Mouse (Mus musculus) stomach, embryonic 16.5 days (tissue): ENCODE measurements around the gene Rgsl1. TPM values are rescaled to one million over a fixed set of nuclear protein-coding genes. Genes with fewer than 3 reads are reported as not detected.

Experiments used
- ATAC-seq: fragments of 200-750 bp; cut with Nextera tagmentation; 2 replicates; pipeline ENCODE4 v1.8.0; 2017; ENCODE audit warnings: moderate number of reproducible peaks, moderate TSS enrichment; ENCODE audit not compliant: insufficient read depth, low FRiP score
- H3K27ac ChIP-seq: fragments of 300-500 bp; sonication (generic); 2 replicates; pipeline ENCODE4 v1.5.1; 2014; ENCODE audit warnings: low read length
- H3K27me3 ChIP-seq: fragments of 300-500 bp; sonication (generic); 2 replicates; pipeline ENCODE4 v1.6.1; 2014; ENCODE audit warnings: low read length, control low read depth, mixed read lengths; ENCODE audit not compliant: control insufficient read depth, insufficient read depth
- H3K36me3 ChIP-seq: fragments of 300-500 bp; sonication (generic); 2 replicates; pipeline ENCODE4 v1.6.1; 2014; ENCODE audit warnings: low read length; ENCODE audit not compliant: control insufficient read depth, insufficient read depth
- H3K4me1 ChIP-seq: fragments of 300-500 bp; sonication (generic); 2 replicates; pipeline ENCODE4 v1.6.1; 2014; ENCODE audit warnings: low read length, control low read depth, mixed read lengths; ENCODE audit not compliant: control insufficient read depth, insufficient read depth
- H3K4me2 ChIP-seq: fragments of 300-500 bp; sonication (generic); 2 replicates; pipeline ENCODE4 v1.6.1; 2014; ENCODE audit warnings: low read depth, low read length, mixed read lengths
- H3K4me3 ChIP-seq: fragments of 300-500 bp; sonication (generic); replicated peaks from 2 replicates; pipeline ENCODE4 v1.5.1; 2014; ENCODE audit warnings: mild to moderate bottlenecking, low read length
- H3K9ac ChIP-seq: fragments of 300-500 bp; sonication (generic); 2 replicates; pipeline ENCODE4 v1.6.1; 2014; ENCODE audit warnings: low read length
- H3K9me3 ChIP-seq: fragments of 300-500 bp; sonication (generic); replicated peaks from 2 replicates; pipeline ENCODE4 v1.6.1; 2016; ENCODE audit warnings: low read length, control low read depth; ENCODE audit not compliant: control insufficient read depth
- WGBS: fragments of 180-500 bp; shearing (Covaris S2); extraction: QIAGEN DNeasy Blood & Tissue Kit; methylation state at CpG from one replicate; pipeline ENCODE4 v1.1.7; 2014; 5-methylcytosine and 5-hydroxymethylcytosine counted together
- polyA plus RNA-seq: library from polyadenylated mRNA; unstranded; fragments of >200 nt; fragmentation: Nextera tagmentation; extraction: Ambion mirVana; gene quantifications from 2 replicates; pipeline ENCODE4 v1.2.1, GENCODE M21; 2015

The Rgsl1 gene
- polyA plus RNA-seq, 1 experiment from 2014 or later, result 0.12 TPM

DNA sequence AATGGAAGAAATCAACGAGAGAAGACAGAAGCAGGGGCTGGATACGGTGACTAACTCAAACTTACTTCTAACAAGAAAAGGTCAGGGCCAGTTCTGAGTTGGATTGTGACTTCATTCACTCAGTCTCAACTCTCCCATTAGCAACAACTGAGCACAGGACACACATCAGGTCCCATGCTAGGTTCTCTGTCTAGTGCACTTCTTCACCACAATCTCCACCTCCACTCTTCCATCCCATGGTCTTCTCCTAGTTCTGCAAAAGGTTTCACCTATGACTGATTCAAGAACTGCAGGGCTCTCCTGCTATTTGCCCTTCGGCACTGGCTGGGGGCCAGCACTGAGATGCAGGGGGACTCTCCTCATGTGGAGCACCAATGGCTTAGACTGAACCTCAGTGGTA is 49.7 kb downstream of the Rgsl1 start:
- H3K27ac ChIP-seq, result no peak overlapping the region
- H3K9ac ChIP-seq, result no peak overlapping the region
- 73% methylated on average over 3 of the region's 3 CpGs for WGBS
- no peak for ATAC-seq
- H3K4me1 ChIP-seq, result no peaks in the 10 kb centered on the region
- no peaks in the 10 kb centered on the region for H3K27me3 ChIP-seq
- no peaks in the 10 kb centered on the region for H3K36me3 ChIP-seq
- H3K9me3 ChIP-seq, result no peaks in the 10 kb centered on the region
- H3K4me3 ChIP-seq, result no peak overlapping the region
- H3K4me2 ChIP-seq, result no peak overlapping the region

DNA sequence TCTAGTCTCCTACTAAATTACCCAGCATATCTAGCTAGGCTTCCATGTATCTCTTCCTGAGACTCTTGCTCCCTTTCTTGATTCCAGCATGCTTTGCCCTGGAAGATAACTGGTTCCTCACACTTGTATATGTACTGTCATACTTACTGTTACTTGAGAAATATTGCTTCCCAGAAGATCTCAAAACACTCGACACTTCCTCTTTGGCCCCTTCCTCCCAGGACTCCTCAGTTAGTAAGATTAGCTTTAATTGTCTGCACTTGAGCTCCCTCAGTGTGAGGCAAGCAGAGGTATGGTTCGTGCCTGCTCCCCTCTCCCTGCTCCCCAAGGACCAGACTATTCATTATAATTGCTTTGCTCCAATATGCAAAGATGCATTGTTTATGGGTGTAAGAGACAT is 53.2 kb downstream of the Rgsl1 start:
- H3K27ac ChIP-seq, result no peak overlapping the region
- no peaks in the 10 kb centered on the region for H3K4me1 ChIP-seq
- H3K4me2 ChIP-seq, result no peak overlapping the region
- 63% methylated on average over 2 of the region's 2 CpGs for WGBS
- H3K27me3 ChIP-seq, result no peaks in the 10 kb centered on the region
- no peaks in the 10 kb centered on the region for H3K36me3 ChIP-seq
- H3K4me3 ChIP-seq, result no peak overlapping the region
- no peaks in the 10 kb centered on the region for H3K9me3 ChIP-seq
- ATAC-seq, result no peak
- H3K9ac ChIP-seq, result no peak overlapping the region

DNA sequence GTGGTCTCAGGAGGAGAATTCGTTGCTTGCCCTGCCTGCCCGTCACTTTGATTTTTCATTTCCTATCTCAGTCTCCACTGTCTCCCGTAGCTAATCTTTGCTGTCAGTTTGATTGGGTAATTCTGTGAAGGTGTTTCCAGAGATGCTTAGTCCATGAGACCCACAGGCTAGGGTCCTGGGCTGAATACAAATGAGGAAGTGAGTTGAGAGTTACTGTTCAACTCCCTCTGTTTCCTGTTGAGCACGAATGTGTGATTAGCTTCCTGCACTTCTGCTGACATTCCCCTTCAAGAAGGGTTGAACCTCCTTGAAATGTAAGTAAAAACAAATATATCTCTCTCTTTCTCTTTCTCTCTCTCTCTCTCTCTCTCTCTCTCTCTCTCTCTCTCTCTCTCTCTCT is 58.3 kb downstream of the Rgsl1 start:
- no peak overlapping the region for H3K4me3 ChIP-seq
- no peaks in the 10 kb centered on the region for H3K4me1 ChIP-seq
- no peak overlapping the region for H3K9ac ChIP-seq
- no peak overlapping the region for H3K27ac ChIP-seq
- 66% methylated on average over 4 of the region's 4 CpGs for WGBS
- no peak overlapping the region for H3K4me2 ChIP-seq
- H3K9me3 ChIP-seq, result no peaks in the 10 kb centered on the region
- H3K27me3 ChIP-seq, result no peaks in the 10 kb centered on the region
- no peak for ATAC-seq
- no peaks in the 10 kb centered on the region for H3K36me3 ChIP-seq

DNA sequence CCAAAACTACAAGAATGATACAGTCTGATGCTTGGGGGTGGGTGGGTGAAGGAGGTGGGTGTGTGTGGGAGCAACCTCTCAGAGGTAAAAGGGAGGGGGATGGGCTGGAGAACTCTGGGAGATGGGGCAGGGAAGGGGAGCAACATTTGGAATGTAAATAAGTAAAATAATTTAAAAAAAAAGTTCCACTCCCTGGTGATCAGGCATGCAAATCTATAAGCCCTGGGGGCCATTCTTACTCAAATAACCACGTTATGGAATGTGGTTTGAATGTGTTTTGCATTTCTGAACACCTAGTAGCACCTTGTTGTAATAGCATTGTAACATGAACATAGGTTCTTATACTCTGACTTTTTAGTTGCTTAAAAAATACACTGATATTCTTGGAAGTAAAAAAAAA is 60.6 kb downstream of the Rgsl1 start:
- Histone ChIP-seq H3K4me1 (no peaks in the 10 kb centered on the region), H3K27ac (no peak overlapping the region), H3K9ac (no peak overlapping the region), H3K4me3 (no peak overlapping the region), H3K36me3 (no peaks in the 10 kb centered on the region), H3K9me3 (no peaks in the 10 kb centered on the region), H3K27me3 (no peaks in the 10 kb centered on the region), H3K4me2 (no peak overlapping the region)
- WGBS, result 64% methylated on average over 1 of the region's 1 CpGs
- ATAC-seq, result no peak

DNA sequence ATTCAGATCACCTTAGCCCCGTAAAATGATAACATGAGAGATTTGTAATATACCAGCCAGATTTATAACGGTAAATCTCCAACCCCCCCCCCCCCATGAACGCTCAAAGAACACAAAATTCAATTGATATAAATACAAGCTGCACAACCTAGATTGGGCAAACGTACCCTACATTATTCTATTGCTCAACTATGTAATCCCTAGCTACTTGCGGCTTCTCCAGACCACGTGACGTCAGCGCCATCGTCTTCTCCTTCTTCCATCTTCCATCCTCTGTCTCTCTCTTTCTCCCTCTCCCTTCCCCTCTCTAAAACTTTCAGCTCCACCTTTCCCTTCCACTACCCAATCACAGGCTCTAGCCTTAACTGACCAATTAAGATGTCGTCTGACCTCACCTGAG is 65.7 kb downstream of the Rgsl1 start:
- Histone ChIP-seq H3K4me3 (no peak overlapping the region), H3K27ac (no peak overlapping the region), H3K36me3 (no peaks in the 10 kb centered on the region), H3K9ac (no peak overlapping the region), H3K4me2 (no peak overlapping the region), H3K4me1 (no peaks in the 10 kb centered on the region), H3K27me3 (no peaks in the 10 kb centered on the region), H3K9me3 (no peaks in the 10 kb centered on the region)
- ATAC-seq, result no peak
- 88% methylated on average over 10 of the region's 10 CpGs for WGBS

DNA sequence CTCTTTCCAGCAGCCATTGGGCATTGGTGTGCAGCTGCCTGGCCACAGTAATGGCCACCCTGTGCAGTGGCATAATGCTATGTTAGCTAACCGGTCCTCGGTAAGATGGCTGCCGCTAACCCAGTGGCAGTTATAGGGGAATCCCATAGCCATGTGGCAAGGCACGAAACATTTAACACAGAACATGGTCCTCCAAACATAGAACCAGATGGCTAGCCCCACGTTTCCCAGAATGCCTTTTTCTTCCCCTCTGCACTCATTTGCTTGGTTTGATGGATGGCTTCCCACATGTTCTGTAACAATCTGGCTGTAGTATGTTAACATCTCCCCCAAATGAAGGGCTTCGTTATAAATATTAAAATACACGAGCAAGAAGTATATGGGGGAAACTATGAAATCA is 67.7 kb downstream of the Rgsl1 start:
- Histone ChIP-seq H3K4me1 (no peaks in the 10 kb centered on the region), H3K4me3 (no peak overlapping the region), H3K9ac (no peak overlapping the region), H3K36me3 (no peaks in the 10 kb centered on the region), H3K27me3 (no peaks in the 10 kb centered on the region), H3K4me2 (no peak overlapping the region), H3K9me3 (no peaks in the 10 kb centered on the region), H3K27ac (no peak overlapping the region)
- no peak for ATAC-seq
- 81% methylated on average over 7 of the region's 7 CpGs for WGBS

DNA sequence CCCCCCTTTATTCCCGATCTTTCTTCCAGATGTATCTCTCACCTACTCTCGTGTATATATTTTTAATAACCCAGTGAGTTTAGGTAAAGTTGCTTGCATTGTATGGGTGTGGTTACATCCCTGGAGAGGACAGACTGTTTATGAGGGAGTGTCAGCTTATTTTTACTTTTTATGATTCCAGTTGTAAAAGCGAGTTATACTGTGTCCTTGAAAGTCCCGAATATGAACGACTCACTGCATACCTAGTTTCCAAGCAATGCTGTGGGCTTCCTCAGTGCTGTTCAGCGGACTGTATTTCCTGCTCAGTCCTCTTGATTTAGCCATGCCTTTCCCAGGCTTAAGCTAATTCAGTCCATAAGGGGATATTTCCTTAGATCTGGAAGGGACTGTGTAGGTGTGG is 68.8 kb downstream of the Rgsl1 start:
- H3K27ac ChIP-seq, result no peak overlapping the region
- H3K9ac ChIP-seq, result no peak overlapping the region
- no peaks in the 10 kb centered on the region for H3K4me1 ChIP-seq
- 70% methylated on average over 6 of the region's 6 CpGs for WGBS
- no peaks in the 10 kb centered on the region for H3K36me3 ChIP-seq
- no peak overlapping the region for H3K4me2 ChIP-seq
- no peaks in the 10 kb centered on the region for H3K27me3 ChIP-seq
- ATAC-seq, result no peak
- H3K4me3 ChIP-seq, result no peak overlapping the region
- no peaks in the 10 kb centered on the region for H3K9me3 ChIP-seq

DNA sequence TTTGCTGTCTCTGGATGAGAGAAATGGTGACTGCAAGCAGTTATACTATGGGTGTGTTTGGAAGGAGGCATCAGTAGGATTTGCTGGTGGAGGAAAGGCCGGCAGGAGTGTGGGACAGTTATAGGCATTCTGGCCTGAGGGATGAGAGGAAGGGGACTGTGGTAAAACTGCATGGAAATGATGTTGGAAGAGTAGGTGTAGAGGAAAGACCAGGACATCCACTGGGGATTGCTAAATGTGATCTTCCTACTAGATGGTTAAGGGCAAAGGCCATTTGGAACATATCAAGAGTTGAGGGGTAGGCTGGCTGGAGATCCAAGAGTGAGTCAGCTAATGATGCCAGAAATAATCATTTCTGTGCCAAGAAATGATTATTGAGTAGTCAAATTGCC is 73.2 kb downstream of the Rgsl1 start:
- Histone ChIP-seq H3K27ac (no peak overlapping the region), H3K4me3 (no peak overlapping the region), H3K9me3 (no peaks in the 10 kb centered on the region), H3K36me3 (no peaks in the 10 kb centered on the region), H3K4me1 (no peaks in the 10 kb centered on the region), H3K27me3 (no peaks in the 10 kb centered on the region), H3K4me2 (no peak overlapping the region), H3K9ac (no peak overlapping the region)
- 75% methylated on average over 1 of the region's 1 CpGs for WGBS
- peak; percentile 12; the same call in 1 of the 2 replicates for ATAC-seq

DNA sequence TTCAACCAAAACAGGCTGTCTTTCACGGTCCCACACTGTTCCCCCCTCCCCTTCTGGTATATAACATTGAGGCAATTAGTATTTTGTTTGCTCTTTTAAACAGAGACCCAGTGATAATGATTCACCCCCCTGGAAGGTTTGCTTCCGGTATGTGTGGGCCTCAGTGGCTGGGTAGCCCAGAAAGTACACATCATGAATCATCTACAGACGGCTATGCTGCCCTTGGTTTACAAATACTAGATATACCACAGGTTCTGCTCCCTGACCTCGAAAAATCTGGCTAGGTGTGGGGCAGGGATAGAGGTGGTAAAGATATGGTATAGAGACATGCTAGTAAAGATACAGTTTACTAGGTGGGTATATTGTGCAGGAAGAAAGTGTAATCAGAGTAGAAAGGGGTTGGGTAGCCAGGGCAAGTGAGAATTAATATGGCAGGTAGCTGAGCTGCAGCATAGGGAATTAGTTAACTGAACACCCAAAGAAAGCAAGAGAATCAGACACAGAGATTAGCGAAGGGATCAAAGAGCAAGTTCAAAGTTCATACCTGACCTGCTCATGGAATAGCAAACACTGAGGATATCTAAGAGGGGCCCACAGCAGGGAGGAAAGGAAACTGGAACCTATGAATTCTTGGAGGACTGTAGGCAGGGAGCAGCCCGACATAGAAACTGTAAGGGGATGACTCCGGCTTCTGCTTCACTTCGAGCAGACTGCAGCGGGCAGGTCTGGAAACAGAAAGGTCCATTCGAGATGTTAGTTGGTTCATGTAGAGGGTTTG is 73.8 kb downstream of the Rgsl1 start:
- H3K4me2 ChIP-seq, result no peak overlapping the region
- H3K9ac ChIP-seq, result no peak overlapping the region
- no peak overlapping the region for H3K4me3 ChIP-seq
- no peaks in the 10 kb centered on the region for H3K27me3 ChIP-seq
- peak; percentile 79 for ATAC-seq
- H3K36me3 ChIP-seq, result no peaks in the 10 kb centered on the region
- H3K4me1 ChIP-seq, result no peaks in the 10 kb centered on the region
- 50% methylated on average over 10 of the region's 10 CpGs for WGBS
- H3K9me3 ChIP-seq, result no peaks in the 10 kb centered on the region
- H3K27ac ChIP-seq, result peak overlapping the region; percentile 21; the same call in 1 of the 2 replicates
